Mouse (Mus musculus) G1E (cell line): ENCODE data around the gene Ccdc93. TPM values are rescaled to one million over a fixed set of nuclear protein-coding genes. Genes with fewer than 3 reads are reported as not detected.

ENCODE experiments used
- ATAC-seq: 2 replicates; pipeline ENCODE4 v1.8.0; 2016; ENCODE audit warnings: mild to moderate bottlenecking; ENCODE audit not compliant: insufficient number of reproducible peaks, poor library complexity, low FRiP score, severe bottlenecking; ENCODE audit errors: extremely low read depth
- DNase-seq: peaks from one replicate; pipeline ENCODE4 v3.0.0; 2012; ENCODE audit warnings: low spot score
- H3K27me3 ChIP-seq: 2 replicates; pipeline ENCODE4 v1.6.1; 2012; ENCODE audit warnings: mild to moderate bottlenecking, low read length, inconsistent platforms; ENCODE audit not compliant: insufficient read depth
- H3K36me3 ChIP-seq: replicated peaks from 2 replicates; pipeline ENCODE3; 2012; ENCODE audit warnings: mild to moderate bottlenecking, inconsistent platforms
- H3K4me1 ChIP-seq: 2 replicates; pipeline ENCODE4 v1.6.1; 2012; ENCODE audit warnings: low read depth, low read length, inconsistent platforms, mixed read lengths; ENCODE audit not compliant: insufficient read depth
- H3K4me3 ChIP-seq: 2 replicates; pipeline ENCODE4 v1.5.1; 2012; ENCODE audit warnings: low read depth, mild to moderate bottlenecking, inconsistent platforms, low read length, moderate library complexity, mixed read lengths
- H3K9me3 ChIP-seq: replicated peaks from 2 replicates; pipeline ENCODE4 v1.6.1; 2012; ENCODE audit warnings: inconsistent platforms
- CTCF ChIP-seq: IDR thresholded peaks from 2 replicates; pipeline ENCODE4 v1.5.1; 2012; ENCODE audit warnings: low read depth, low read length, inconsistent platforms, mixed read lengths
- GATA1 ChIP-seq: IDR thresholded peaks from 2 replicates; pipeline ENCODE4 v1.6.1; 2012; ENCODE audit warnings: borderline replicate concordance, low read length, inconsistent platforms, mixed read lengths
- GATA2 ChIP-seq: IDR thresholded peaks from 2 replicates; pipeline ENCODE4 v1.6.1; 2012; ENCODE audit warnings: low read depth, low read length, inconsistent platforms, borderline replicate concordance
- POLR2AphosphoS5 ChIP-seq: IDR thresholded peaks from 2 replicates; pipeline ENCODE4 v1.6.1; 2012; ENCODE audit warnings: low read depth, low read length, inconsistent platforms; ENCODE audit not compliant: insufficient replicate concordance
- TAL1 ChIP-seq: conservative IDR thresholded peaks from 2 replicates; pipeline ENCODE4 v1.6.1; 2012; ENCODE audit warnings: low read depth, low read length, inconsistent platforms, mixed read lengths
- polyA plus RNA-seq: library from polyadenylated mRNA; stranded (reverse); fragments of >175 nt; gene quantifications from 2 replicates; pipeline ENCODE4 v1.2.3, GENCODE M21; 2012
- total RNA-seq, 2 experiments: library from RNA; stranded (forward) in 1 of 2; stranded (reverse) in 1 of 2; fragments of 200-1000 nt in 1 of 2; fragments of >200 nt in 1 of 2; fragmentation: Nextera tagmentation in 1 of 2; gene quantifications; 2 replicates each; pipeline ENCODE4 v1.2.3; 2014 to 2017

The Ccdc93 gene
- total and polyA plus RNA-seq, 3 experiments = 6.4 to 44.7 (median 32.7) TPM

GRCm38 (mm10) chr1:121518609-121519008, 87.8 kb downstream of the Ccdc93 start:
- H3K9me3 ChIP-seq = no peaks in the 10 kb centered on the region
- no peak for ATAC-seq
- no peaks in the 10 kb centered on the region; the same call in 1 of the 2 replicates for H3K27me3 ChIP-seq
- TF ChIP-seq GATA1 (no peak), TAL1 (no peak), POLR2AphosphoS5 (no peak), CTCF (no peak), GATA2 (no peak)
- H3K36me3 ChIP-seq = no peaks in the 10 kb centered on the region
- no peaks in the 10 kb centered on the region for H3K4me1 ChIP-seq
- no peak overlapping the region for H3K4me3 ChIP-seq
- DNase-seq = no peak

DNA sequence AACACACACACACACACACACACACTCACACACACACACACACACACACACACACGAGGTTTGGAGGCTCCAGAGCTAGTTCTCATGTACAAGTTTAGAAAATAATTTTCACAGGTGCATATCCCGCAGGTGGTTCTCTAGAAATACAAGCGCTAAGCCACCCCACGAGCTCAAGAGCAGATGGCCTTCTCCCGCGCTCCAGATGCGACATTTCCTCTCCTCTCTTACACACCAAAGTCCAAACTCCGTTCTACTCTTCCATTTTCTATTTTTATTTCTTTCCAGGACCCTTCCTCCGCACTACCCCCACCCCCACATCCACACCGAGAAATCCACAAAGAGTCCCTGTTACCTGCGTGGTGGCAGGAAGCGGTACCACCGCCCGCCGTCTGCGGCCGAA, 96.2 kb downstream of the Ccdc93 start:
- no peak for DNase-seq
- TF ChIP-seq GATA1 (no peak), POLR2AphosphoS5 (no peak), CTCF (no peak), GATA2 (no peak), TAL1 (no peak)
- peaks cover 8% of the 10 kb centered on the region; the same call in 1 of the 2 replicates for H3K27me3 ChIP-seq
- H3K4me3 ChIP-seq = no peak overlapping the region
- no peak for ATAC-seq
- H3K4me1 ChIP-seq = no peaks in the 10 kb centered on the region; the same call in 1 of the 2 replicates
- no peaks in the 10 kb centered on the region for H3K36me3 ChIP-seq
- peaks cover 4% of the 10 kb centered on the region for H3K9me3 ChIP-seq

- no peaks in the 10 kb centered on the region for H3K36me3 ChIP-seq
- ATAC-seq (no peak), DNase-seq (no peak)
- no peak overlapping the region for H3K4me3 ChIP-seq
- H3K27me3 ChIP-seq = peaks cover 8% of the 10 kb centered on the region; the same call in 1 of the 2 replicates
- H3K4me1 ChIP-seq = no peaks in the 10 kb centered on the region; the same call in 1 of the 2 replicates
- TF ChIP-seq GATA2 (no peak), GATA1 (no peak), CTCF (no peak), TAL1 (no peak), POLR2AphosphoS5 (no peak)
- H3K9me3 ChIP-seq = peaks cover 4% of the 10 kb centered on the region
Measured at GRCm38 (mm10) chr1:121527600-121528398, 97.0 kb downstream of the Ccdc93 start.

GRCm38 (mm10) chr1:121528399-121528720, 97.5 kb downstream of the Ccdc93 start, which contains the start of gene Htr5b:
Gene Htr5b, minus strand, starts transcription at chr1:121528465.
- H3K9me3 ChIP-seq = peaks cover 4% of the 10 kb centered on the region
- DNase-seq (no peak), ATAC-seq (no peak)
- no peaks in the 10 kb centered on the region; the same call in 1 of the 2 replicates for H3K4me1 ChIP-seq
- H3K4me3 ChIP-seq = no peak within 1 kb of the TSS
- TF ChIP-seq GATA1 (no peak), POLR2AphosphoS5 (no peak), TAL1 (no peak), GATA2 (no peak), CTCF (no peak)
- H3K36me3 ChIP-seq = no peaks in the 10 kb centered on the region
- peaks cover 8% of the 10 kb centered on the region; the same call in 1 of the 2 replicates for H3K27me3 ChIP-seq

- H3K36me3 ChIP-seq = no peaks in the 10 kb centered on the region
- no peak overlapping the region for H3K4me3 ChIP-seq
- H3K9me3 ChIP-seq = peaks cover 4% of the 10 kb centered on the region
- TF ChIP-seq GATA1 (no peak), CTCF (no peak), TAL1 (no peak), POLR2AphosphoS5 (no peak), GATA2 (no peak)
- ATAC-seq (no peak), DNase-seq (no peak)
- no peaks in the 10 kb centered on the region; the same call in 1 of the 2 replicates for H3K4me1 ChIP-seq
- peaks cover 8% of the 10 kb centered on the region; the same call in 1 of the 2 replicates for H3K27me3 ChIP-seq
Measured at GRCm38 (mm10) chr1:121529286-121529685, 98.4 kb downstream of the Ccdc93 start.

DNA sequence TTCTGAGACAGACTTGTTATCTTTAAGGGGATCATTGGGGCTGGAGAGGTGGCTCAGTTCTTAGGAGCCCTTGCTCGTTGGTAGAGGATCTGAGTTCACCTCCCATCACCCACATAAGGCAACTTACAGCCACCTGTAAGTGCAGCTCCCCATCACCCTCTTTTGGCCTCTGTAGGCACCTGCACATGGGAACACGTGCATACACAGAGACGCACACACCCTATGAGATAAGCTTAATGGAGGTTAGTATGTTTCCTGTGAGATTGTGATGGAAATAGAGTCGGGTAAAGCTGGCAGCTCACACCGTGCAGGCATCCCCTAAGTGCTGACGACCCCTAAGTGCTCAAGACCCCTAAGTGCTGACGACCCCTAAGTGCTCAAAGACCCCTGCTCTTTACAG, 100.6 kb downstream of the Ccdc93 start:
- H3K4me1 ChIP-seq = no peaks in the 10 kb centered on the region; the same call in 1 of the 2 replicates
- no peak overlapping the region for H3K4me3 ChIP-seq
- TF ChIP-seq GATA2 (no peak), TAL1 (no peak), POLR2AphosphoS5 (no peak), GATA1 (no peak), CTCF (no peak)
- H3K9me3 ChIP-seq = peaks cover 4% of the 10 kb centered on the region
- no peaks in the 10 kb centered on the region for H3K36me3 ChIP-seq
- ATAC-seq = no peak
- peaks cover 8% of the 10 kb centered on the region; the same call in 1 of the 2 replicates for H3K27me3 ChIP-seq
- DNase-seq = no peak
